Mouse (Mus musculus) fat pad, adult 2 months (tissue): ENCODE measurements around the gene Amer2.
"Not testable (repeated sequence)": the region's sequence is repeated elsewhere in the genome, so short reads cannot be mapped to it uniquely, and the experiment has no call there.

ENCODE experiments used
- DNase-seq: peaks from one replicate; pipeline ENCODE4 v3.0.0-alpha.2; 2011; ENCODE audit warnings: low read depth, low spot score; ENCODE audit errors: extremely low read depth

The Amer2 gene

DNA sequence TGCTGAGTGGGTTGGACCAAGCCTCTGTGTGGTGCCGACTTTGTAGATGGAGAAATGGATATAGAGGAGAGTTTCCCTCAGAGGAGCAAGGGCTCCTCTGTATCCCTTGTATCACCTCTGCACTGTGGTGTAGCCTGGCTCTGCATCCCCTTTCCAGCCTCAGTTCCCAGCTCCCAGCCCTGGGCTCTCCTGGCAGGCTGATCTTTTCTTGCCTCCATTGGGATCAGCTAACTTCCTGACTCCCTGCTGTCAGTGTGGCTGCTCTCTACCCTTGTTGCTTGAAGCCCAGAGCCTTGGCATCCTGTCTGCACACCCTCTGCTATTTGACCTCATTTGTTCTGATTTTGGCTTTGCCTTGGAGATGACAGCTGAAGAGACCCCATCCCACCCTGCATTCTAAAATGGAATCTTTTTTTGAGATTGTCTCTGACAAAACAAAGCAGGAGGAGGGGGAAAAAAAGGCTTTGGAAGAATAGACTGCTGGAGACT, at the start of gene Amer2:
Gene Amer2, plus strand, starts transcription at position 439 of the 489 bp plus-strand sequence.
- DNase-seq = no peak

DNA sequence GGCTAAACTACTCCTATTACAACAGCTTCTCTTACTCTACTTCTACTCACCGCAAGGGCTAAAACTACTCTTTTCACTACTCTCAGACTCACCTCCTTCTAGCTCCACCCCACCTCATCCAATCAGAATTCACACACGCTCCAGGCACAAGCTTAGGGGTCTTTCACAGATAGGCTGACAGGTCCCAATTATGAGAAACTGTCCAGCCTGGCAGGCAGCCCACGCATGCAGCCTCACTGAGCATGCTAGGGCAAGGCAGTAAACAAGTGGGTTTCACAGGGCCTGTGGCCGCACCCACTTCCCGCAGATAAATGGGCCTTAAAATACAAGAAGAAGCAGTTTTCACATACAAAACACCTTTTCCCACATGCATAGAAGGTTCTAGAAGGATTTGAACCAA, 33.1 kb upstream of the Amer2 start:
- not testable (repeated sequence) for DNase-seq

DNA sequence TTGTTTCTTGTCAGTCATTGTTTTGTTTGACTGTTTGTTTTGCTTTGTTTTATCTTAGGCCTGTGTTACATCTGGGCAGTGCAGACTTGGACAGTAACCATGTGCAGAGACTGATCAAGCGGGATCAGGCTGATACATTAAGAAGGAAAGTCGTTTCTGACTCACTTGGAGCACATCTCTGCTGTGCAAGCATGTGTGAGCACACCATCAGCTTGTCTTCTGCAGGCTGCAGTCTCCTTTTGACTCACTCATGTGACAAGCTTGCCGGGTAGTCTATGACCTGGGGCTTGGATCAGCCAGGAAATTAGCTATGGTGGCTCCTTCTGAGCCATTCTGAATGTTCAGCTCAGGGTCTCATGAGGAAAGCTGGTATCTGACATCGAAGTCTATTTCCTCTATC, 32.5 kb upstream of the Amer2 start:
- DNase-seq = no peak

DNA sequence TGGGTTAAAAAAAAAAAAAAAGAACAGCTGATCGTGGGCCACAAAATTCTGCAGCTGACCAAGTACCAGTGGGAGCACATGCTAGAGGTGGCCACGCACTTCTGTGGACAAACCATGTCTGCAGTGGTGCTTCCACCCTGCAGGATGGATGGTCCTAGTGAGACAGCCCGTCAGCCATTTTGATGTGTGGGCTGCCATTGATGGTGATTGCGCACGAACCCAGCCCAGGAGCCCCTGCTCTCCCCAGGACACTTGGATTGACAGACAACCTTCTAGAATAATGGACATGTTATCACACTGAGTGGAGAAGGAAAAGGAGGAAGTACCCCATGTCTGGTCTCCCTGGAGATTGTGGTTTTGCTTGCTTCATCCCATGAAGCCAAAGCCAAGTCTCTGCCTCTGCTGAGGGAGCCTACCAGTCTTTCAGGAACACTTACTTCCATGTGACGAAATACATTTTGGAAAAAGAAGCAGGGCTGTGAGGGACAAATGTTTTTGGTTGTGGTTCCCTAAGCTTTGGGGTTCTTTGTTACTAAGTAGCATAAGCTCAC, 27.7 kb upstream of the Amer2 start:
- no peak for DNase-seq

DNA sequence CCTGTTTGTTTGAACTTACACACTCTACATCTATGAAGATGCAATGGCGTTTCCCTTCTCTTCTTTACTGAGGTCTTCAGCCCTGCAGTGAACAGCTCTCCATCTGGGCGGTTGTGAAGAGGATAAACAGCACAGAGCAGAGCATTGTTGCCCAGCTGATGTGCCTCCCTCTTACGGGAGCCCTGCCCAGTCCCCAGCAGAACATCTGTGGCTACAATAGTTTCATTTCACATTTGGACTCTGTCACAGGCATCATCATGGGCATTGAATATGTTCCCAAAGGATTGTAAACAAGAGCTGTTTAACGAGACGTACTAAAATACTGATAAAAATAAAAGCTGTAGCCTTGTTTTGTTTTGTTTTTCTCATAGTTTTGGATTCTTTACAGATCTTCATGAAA, 14.7 kb upstream of the Amer2 start:
- DNase-seq = no peak

DNA sequence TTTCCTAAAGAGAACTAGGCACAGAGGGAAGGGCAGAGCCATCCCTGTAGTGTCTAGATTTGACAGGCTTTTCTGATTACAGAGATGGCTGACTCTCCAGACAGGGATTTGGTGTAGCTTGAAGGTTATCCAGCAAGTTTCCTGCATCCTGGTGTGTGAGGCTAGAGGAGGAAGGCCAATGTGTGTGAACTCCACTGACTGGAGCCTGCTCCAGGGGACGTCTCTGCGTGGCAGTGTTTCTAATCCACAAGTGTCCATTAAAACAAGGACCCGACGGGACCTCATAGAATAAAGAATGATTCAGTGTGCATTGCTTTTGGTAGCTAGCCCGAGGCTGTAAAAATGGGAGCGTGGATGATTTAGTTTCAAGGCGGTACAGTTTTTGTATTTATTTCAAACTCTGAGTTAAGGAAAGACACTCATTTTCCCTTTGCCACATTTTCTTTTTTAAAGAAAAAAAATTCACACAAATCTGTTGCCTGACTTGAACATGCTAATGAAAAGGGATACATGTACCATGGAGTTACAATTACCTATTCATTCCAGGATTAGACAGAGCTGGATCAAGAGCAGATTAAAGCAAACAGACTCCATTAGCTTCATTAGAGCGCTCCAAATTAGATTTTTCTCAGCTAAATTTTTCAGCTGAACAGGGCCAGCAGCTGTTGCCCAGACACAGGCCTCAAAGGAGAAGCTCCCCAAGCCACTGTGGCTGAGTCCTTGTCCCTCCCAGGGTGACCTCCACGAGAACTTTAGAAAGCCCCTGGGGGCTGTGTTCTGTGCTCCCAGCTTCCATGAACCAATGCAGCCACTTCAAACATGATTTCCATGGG, 11.5 kb upstream of the Amer2 start:
- no peak for DNase-seq

DNA sequence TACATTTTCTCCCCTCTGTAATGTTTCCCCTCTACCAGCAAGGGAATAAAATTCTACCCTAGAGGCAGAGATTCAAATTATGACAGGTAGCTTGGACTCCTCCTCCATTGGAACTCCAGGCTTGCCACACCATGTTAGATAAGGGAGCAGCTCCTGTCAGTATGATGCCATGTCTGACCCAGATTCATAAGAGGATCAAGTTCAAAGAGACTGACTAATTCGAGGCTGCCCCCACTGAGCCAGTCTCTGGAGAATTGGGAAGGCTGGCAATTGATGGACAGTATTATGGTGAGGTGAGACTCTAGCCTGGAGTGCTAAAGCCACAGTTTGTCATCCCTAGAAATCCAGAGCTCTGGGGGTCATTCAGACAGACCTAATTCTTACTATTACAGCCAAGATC, 6.3 kb upstream of the Amer2 start:
- no peak for DNase-seq

DNA sequence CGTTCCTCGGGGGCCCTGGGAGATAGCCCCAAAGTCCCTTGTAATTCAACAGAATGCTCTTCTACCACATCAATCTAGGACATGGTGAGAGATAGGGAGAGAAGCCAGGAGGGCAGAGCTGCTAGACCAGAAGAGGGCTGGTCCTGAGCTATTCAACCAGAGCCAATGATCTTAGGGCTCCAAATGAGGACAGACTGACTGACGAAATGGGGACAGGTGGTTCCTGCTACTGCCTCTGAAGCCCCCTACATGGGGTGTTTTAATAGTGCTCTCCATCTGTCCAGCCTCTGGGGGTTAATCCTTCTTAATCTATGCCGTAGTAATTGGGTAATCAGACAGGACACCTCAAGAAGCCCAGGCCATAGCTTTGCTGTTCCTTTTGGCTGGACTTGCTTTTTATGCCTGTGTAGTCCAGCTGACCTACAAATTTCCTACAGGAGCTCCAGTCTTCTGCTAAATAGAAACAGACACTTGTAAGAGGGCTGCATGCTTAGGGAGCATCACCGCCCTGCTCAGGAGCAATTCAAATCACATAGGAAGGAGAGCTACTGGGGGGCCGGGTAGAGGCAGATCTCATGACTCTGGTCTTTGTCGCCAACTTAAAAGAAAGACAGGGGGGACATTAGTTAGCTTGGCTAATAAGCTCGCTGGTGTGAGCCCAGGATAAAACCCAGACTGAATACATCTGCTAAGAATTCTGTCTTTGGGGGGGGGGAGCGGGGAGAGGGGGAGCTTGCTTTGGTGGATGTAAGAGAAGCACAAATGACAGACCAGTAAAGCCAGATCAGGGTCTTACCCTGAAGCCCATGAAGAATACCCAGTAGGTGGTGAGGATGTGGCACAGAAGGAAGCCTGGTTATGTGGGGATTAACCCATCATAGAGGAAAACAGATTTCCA, 4.0 kb upstream of the Amer2 start:
- no peak for DNase-seq

DNA sequence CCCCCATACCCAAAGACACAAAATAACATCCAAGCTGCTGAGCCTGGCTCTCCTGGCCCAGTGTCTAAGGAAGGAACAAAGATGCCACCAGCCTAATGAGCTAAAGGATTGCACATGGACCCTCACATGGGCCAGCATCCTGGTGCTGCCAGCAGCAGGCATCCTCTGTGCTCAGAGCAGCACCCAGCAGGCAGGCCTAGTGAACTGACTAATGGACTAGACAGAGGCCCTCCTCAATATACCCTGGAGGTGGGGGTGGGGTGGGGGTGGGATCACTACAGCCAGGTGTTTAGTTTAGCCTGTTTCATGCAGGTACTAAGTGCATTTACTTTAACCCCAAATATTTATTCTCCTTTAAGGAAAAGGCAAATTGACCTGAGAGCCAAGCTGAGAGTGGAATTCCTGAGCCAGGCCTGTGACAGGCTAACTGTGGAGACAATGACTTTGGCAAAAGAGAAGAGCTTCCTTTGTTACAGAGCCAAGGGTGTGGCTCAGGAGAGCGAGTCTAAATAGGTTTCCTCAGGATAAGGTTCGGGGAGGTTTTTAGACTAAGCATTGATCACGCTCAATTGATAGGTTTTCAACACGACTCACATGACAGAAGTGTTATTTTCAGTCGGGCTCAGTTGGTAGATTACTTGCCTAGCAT, 3.3 kb upstream of the Amer2 start:
- DNase-seq = no peak

DNA sequence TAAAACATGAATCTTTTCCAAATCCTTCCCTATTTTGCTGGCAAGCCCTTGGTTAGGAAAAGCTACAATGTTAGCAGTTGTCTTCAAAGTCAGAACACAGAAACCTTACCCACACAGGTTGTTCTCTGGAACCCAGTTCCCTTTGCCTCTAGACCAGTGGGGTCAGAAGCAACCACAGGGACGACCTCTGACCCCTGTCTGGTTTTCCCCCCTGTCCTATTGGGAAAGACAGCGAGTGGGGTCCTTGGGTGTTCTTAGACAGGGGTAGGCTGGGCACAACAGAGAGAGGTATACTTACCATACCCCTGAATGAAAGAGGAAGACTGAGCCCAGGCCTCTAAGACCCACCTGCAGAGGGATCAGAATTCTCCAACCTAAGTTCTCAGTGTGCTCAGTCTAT, 4.0 kb downstream of the Amer2 start:
- no peak for DNase-seq

DNA sequence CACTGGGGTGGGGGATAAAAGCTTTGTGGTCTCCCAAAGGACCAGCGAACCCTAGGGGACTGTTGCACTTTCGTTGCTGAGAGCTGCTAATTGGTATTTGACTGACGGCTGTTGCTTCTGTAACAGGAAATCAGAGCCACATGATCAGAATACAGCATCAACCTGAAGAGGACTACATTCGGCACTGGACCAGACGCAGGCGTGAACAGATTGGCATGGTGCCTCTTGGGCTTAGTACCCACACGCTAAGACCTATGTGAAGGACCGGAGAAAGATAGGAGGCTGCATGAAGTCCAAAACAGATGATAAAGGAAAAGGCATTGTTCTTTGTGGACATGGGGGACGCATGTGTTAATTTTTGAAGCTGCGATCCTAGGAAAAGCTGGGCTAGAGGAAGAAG, 4.5 kb downstream of the Amer2 start:
- DNase-seq = no peak

DNA sequence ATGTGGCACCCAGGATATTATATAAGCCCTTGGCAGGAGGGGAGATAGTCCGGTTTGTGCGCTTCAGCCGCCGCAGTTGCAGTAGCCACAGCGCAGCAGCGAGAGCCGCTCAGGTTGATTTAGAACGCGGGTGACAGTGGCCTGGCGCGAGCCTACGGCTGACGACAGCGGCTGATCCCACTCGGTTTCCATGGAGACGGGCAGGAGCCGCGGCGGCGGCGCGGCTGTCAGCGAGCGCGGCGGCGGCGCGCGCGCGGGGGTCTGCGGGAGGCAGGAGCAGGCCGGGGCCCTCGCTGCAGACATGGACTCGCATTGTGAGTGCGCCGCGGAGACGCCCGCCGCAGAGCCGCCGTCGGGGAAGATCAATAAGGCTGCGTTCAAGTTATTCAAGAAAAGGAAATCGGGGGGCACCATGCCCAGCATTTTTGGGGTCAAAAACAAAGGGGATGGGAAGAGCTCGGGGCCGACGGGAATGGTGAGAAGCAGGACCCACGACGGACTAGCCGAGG, 5.1 kb downstream of the Amer2 start:
- DNase-seq = no peak

DNA sequence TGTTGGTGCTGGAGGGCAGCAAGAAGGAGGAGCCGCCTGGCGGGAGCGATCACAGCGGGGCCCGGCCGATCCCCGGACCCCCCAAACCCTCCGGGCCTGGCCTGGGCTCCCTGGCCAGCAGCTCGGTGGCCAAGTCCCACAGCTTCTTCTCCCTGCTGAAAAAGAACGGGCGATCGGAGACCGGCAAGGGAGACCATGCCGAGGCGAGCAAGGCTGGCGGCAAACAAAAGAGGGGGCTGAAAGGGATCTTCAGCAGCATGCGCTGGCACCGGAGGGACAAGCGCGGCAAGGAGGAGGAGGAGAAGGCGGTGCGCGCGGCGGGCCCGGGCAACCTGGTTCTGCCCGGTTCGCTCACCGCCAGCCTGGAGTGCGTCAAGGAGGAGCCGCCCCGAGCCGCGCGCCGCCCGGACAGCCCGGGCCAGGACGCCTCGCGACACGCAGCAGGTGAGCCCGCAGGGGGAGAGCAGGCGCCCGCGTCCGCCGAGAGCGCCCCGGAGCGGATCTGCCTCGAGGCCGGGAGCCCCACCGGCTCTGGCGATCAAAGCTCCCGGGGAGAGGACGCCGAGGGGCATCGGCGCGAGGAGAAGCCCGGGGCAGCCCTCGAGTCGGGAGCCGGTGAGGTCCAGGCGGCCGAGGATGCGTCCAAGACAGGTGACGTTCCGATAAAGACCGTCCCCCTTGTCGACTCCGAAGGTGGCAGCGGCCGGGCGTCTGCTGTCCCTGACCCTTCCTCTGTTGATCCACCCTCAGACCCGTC, 5.7 kb downstream of the Amer2 start:
- DNase-seq = no peak

DNA sequence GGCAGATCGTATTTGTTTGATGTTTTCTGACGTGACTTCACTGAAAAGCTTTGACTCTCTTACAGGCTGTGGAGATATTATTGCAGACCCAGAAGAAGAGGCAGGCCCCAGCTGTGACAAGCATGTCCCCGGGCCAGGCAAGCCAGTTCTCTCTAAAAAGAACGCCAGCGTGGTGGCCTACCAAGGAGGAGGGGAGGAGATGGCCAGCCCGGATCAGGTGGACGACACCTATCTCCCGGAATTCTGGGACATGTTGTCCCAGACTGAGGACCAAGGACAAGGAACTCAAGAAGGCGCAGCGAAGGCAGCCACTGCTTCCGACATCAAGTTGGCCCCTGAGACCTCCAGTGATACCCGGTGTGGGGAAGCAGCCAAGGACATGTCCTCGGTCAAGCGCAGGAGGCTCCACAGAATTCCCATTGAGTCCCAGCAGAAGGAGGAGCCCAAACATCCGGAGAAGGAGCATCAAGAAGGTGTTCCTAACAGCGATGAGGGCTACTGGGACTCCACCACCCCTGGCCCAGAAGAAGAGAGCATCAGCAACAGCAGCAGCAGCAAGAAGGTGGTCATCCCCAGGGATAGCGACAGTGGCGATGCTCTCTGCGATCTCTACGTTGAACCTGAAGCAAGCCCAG, 6.4 kb downstream of the Amer2 start:
- no peak for DNase-seq

DNA sequence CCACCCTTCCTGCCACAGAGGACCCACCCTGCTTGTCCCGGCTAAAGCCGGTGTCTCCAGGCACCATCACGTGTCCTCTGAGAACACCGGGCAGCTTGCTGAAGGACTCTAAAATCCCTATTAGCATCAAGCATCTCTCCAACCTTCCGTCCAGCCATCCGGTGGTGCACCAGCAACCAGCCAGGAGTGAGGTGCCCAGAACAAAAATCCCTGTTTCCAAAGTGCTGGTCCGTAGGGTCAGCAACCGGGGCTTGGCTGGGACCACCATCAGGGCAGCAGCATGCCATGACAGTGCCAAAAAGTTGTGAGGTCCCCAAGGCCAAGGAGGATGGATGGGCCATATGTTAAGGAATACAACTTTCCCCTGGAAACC, 6.9 kb downstream of the Amer2 start:
- DNase-seq = no peak

DNA sequence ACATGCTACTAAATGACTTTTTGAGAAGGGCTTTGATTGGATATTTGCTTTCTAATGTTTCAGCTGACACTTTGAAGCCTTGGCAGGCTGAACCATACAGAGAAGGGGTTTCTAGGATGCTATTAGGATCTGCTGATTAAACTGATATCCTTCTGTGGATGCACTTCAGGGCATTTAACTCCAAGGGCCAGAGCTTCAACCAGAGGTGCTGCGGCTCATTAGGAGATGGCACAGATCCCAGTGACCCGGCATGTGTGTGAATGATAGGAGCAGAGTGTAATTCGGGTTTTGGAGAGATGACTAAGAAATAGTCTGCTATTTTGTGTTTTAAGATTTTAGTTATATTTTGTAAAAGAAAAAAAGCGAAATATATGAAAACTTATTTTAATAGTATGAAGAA, 8.6 kb downstream of the Amer2 start:
- DNase-seq = no peak

DNA sequence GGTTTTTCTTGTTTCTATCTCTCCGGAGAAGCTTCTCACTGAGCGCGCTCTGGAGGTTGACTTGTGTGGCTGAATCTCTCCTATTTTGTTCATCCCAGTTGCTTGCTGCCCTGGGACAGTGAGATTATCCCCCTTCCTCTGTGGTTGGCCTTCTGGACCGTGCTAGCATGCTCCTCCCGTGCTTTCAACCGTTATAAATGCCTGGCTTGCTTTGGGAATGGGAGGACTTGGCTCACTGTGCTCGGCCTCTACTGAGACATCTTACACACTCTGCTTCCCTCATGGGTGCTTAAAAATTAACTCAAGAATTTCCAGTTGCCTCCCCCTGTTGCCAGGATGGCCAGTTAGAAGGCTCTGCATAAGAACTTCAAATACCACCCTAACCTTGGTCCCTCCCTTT, 10.8 kb downstream of the Amer2 start:
- no peak for DNase-seq

DNA sequence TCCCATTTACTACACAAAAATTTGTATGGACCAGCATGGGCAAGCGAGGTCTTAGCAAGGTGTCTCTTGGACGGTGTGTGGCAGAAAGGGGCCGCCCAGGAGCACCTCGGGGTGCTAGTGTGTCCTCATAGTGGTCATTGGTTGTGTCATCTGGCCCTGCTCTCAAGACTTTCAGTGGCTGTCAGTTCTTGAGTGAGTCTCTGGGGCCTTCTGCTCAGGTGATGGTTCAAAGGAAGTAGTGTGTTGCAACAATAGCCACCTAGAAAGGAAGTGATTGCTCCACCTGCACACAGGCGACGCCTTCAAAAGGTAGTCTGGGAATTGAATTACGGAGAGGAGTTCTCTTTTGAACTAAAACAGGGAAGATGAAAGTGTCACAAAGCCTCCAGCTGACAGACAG, 11.2 kb downstream of the Amer2 start:
- DNase-seq = no peak

DNA sequence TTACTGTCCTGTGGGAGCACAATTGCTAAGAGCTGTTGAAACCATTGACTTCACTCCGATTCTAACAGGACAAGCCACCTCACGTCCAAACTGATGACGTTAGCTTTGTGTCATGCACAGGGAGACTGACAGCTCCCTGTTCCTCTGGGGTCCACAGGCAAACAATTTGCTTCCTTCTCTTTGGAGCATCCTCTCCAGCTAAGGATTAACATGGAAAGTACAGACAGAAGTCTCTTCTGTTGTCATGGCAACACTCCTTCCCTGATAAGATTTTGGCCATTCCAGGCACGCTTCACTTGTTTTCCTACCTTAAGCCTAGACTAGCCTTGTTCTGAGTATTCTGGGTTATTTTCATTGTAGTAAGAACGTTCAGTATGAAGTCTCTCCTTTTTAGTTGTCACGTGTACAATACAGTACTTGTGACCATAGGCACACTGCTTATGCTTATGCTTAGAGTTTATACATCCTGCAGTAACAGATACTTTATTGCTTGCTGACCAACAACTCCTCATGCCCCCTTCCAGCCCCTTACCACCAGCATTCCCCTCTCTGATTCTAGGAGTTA, 12.1 kb downstream of the Amer2 start:
- DNase-seq = no peak
